Mouse (Mus musculus): Measurements from ENCODE around the gene A630076J17Rik.

A630076J17Rik gene

DNA sequence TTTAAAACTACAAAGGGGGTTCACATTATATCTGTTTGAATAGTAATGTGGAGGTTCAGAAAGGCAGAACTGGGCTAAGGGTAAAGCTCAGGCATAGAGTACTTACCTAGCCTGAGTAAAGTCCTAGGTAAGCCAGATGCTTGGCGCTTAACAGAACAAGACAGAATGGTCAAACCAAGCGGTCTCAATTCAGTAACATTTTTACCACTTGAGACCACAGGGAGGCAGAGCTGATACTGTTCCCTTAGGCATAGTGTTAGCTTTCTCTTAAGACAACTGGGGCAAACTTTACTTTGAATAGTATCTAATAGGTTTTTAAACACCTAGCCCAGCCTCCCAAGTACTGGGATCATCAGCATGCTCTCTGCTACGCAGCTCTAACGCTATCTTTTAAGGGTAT lies 45.6 kb downstream of the A630076J17Rik start:
- no peak for DNase-seq (ENCODE audit: low read depth, low spot score)

- no peak for DNase-seq (ENCODE audit: low read depth, low spot score)
These were observed 46.2 kb downstream of the A630076J17Rik start for GRCm38 (mm10) chr3:107276626-107277025.

GRCm38 (mm10) chr3:107278479-107279269 lies 48.3 kb downstream of the A630076J17Rik start, which contains the start of gene Lamtor5:
TSS of gene Lamtor5 (plus strand) at chr3:107278858.
- peak; percentile 84 for DNase-seq (ENCODE audit: low read depth, low spot score)

Data from telencephalon, adult 2 months (tissue).